Mouse (Mus musculus): ENCODE data around the gene Sipa1l3.
A peak's percentile ranks its signal among the peaks of the same experiment; 100 is the strongest.

Gene Sipa1l3

GRCm38 (mm10) chr7:29505337-29506318, 12.8 kb downstream of the Sipa1l3 start:
- no peak for DNase-seq

GRCm38 (mm10) chr7:29504683-29505290, 13.7 kb downstream of the Sipa1l3 start:
- DNase-seq, result no peak

- no peak for DNase-seq
These were observed 14.8 kb downstream of the Sipa1l3 start for GRCm38 (mm10) chr7:29503616-29504015.

- DNase-seq, result no peak
These were observed 17.2 kb downstream of the Sipa1l3 start for GRCm38 (mm10) chr7:29501214-29501613.

GRCm38 (mm10) chr7:29499071-29499470, 19.4 kb downstream of the Sipa1l3 start:
- DNase-seq, result no peak

- DNase-seq, result no peak
These were observed 21.4 kb downstream of the Sipa1l3 start for GRCm38 (mm10) chr7:29496953-29497590.

GRCm38 (mm10) chr7:29496332-29496731, 22.1 kb downstream of the Sipa1l3 start:
- no peak for DNase-seq

GRCm38 (mm10) chr7:29495880-29496279, 22.6 kb downstream of the Sipa1l3 start:
- DNase-seq, result no peak

- DNase-seq, result no peak
These were observed 23.6 kb downstream of the Sipa1l3 start for GRCm38 (mm10) chr7:29494854-29495253.

- DNase-seq, result no peak
These were observed 24.4 kb downstream of the Sipa1l3 start for GRCm38 (mm10) chr7:29494015-29494414.

GRCm38 (mm10) chr7:29492992-29493391, 25.4 kb downstream of the Sipa1l3 start:
- DNase-seq, result no peak

- peak; percentile 9 to 13 for DNase-seq
These were observed 26.6 kb downstream of the Sipa1l3 start for GRCm38 (mm10) chr7:29491861-29492260.

GRCm38 (mm10) chr7:29491471-29491755, 27.0 kb downstream of the Sipa1l3 start:
- DNase-seq, result no peak

GRCm38 (mm10) chr7:29490704-29491470, 27.6 kb downstream of the Sipa1l3 start:
- no peak for DNase-seq

- no peak for DNase-seq
These were observed 28.6 kb downstream of the Sipa1l3 start for GRCm38 (mm10) chr7:29489851-29490250.

- no peak for DNase-seq
These were observed 29.1 kb downstream of the Sipa1l3 start for GRCm38 (mm10) chr7:29489364-29489763.

- no peak for DNase-seq
These were observed 31.7 kb downstream of the Sipa1l3 start for GRCm38 (mm10) chr7:29486753-29487152.

- DNase-seq, result no peak
These were observed 32.7 kb downstream of the Sipa1l3 start for GRCm38 (mm10) chr7:29485721-29486120.

- DNase-seq, result no peak
These were observed 34.9 kb downstream of the Sipa1l3 start for GRCm38 (mm10) chr7:29483556-29483955.

- no peak for DNase-seq
These were observed 36.9 kb downstream of the Sipa1l3 start for GRCm38 (mm10) chr7:29481345-29482155.

- DNase-seq, result no peak
These were observed 37.7 kb downstream of the Sipa1l3 start for GRCm38 (mm10) chr7:29480590-29481344.

Measured in B cell, adult 2 months (primary cell).